Mouse (Mus musculus) adrenal gland, adult (tissue): ENCODE results near the gene Nipsnap2.
"Not testable (repeated sequence)": the region's sequence is repeated elsewhere in the genome, so short reads cannot be mapped to it uniquely, and the experiment has no call there.

Experiments used
- DNase-seq, 2 experiments: peaks; one replicate each; pipeline ENCODE4 v3.0.0; 2022 to 2023; ENCODE audit warnings: low spot score in 1 of 2; ENCODE audit not compliant: inconsistent age in 2 of 2

The Nipsnap2 gene

GRCm38 (mm10) chr5:129759929-129760480 lies 35.1 kb downstream of the Nipsnap2 start:
- no peak for DNase-seq

- DNase-seq = no peak
Observed at GRCm38 (mm10) chr5:129761865-129762540, 37.1 kb downstream of the Nipsnap2 start.

GRCm38 (mm10) chr5:129770443-129771355 lies 45.8 kb downstream of the Nipsnap2 start:
- no peak for DNase-seq

- no peak for DNase-seq
Observed at GRCm38 (mm10) chr5:129772433-129772832, 47.6 kb downstream of the Nipsnap2 start.

GRCm38 (mm10) chr5:129773330-129773729 lies 48.5 kb downstream of the Nipsnap2 start:
- not testable (repeated sequence) for DNase-seq

GRCm38 (mm10) chr5:129774661-129775060 lies 49.8 kb downstream of the Nipsnap2 start:
- DNase-seq = no peak

- DNase-seq = no peak
Observed at GRCm38 (mm10) chr5:129778348-129778995, 53.6 kb downstream of the Nipsnap2 start.

GRCm38 (mm10) chr5:129778996-129779716 lies 54.3 kb downstream of the Nipsnap2 start:
- DNase-seq = peak; percentile 86 to 94

- no peak for DNase-seq
Observed at GRCm38 (mm10) chr5:129780131-129780530, 55.3 kb downstream of the Nipsnap2 start.

GRCm38 (mm10) chr5:129782211-129782610 lies 57.3 kb downstream of the Nipsnap2 start:
- peak in 1 of 2 experiments; percentile 51 for DNase-seq

- DNase-seq = no peak
Observed at GRCm38 (mm10) chr5:129785235-129785870, 60.5 kb downstream of the Nipsnap2 start.

- no peak for DNase-seq
Observed at GRCm38 (mm10) chr5:129786161-129786560, 61.3 kb downstream of the Nipsnap2 start.

GRCm38 (mm10) chr5:129786818-129787790 lies 62.2 kb downstream of the Nipsnap2 start, which contains the start of gene Psph:
Gene Psph, minus strand, starts transcription at chr5:129787449.
- DNase-seq = peak; percentile 96 to 100

GRCm38 (mm10) chr5:129787818-129788593 lies 63.1 kb downstream of the Nipsnap2 start:
- no peak for DNase-seq

GRCm38 (mm10) chr5:129790591-129790990 lies 65.7 kb downstream of the Nipsnap2 start:
- DNase-seq = not testable (repeated sequence)
